Mouse (Mus musculus) kidney, postnatal 25 days (tissue): ENCODE results near the gene Pax1.

ENCODE experiments used
- DNase-seq, 2 experiments: peaks; one replicate each; pipeline ENCODE4 v3.0.0; 2021; ENCODE audit warnings: mixed read lengths in 2 of 2

Pax1 gene

DNA sequence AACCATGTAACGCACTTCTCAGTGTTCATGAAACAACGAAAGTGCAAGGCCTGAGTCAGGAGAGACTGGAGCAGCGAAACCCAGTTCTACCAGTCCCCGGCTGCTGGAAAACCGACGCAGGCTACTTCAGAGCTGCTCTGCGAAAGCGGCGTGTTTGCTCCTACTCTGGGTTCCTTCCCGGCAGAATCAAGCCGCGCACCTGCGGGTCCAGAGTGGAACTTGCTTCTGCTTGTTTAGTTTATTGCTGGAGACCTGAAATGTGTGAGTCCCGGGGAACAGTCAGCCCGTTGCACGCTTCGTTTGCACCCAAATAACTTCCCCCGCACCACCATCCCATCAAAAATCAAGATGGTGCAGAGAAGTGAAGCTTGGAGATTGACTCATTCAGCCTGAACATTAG, at the start of gene Pax1:
Gene Pax1, plus strand, starts transcription at position 345 of the 400 bp plus-strand sequence.
- DNase-seq = no peak

DNA sequence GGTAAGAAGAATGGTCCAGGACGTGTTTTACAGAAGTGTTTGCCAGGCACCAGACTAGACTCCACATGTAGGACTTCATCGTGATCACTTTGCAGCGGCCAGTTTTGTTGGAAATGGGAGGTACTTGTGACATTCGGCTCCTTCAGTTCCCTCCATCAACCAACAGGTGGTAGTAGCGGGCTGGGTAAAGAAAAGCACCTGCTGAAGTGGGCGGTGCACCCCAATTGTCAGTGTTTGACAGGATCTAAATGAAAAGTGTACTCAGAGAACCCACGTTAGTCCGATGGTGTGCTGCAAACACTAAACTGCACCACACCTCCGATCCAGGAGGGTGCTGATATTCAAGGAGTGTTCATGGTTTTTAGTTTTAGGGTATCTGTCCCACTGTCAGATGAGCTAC, 40.7 kb upstream of the Pax1 start:
- DNase-seq = peak in 1 of 2 experiments; percentile 43

DNA sequence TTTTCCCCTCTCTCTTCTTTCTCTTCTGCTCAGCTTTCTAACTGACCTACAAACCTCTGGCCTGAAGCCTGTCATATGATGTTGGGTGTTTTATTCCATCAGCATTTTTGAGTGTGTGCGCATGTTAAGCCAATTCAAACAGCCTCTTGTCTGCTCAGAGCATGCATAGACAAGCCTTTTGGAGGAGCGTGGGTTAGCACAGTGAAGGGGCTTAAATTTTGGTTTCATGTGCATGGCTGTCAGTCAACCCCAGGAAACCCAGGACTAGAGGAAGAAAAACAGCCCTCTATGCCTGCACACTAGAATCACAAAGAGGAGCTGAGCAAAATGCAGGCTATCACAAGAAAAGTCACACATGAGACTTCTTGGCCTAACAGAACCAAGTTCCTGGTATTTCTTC, 36.5 kb upstream of the Pax1 start:
- DNase-seq = no peak

DNA sequence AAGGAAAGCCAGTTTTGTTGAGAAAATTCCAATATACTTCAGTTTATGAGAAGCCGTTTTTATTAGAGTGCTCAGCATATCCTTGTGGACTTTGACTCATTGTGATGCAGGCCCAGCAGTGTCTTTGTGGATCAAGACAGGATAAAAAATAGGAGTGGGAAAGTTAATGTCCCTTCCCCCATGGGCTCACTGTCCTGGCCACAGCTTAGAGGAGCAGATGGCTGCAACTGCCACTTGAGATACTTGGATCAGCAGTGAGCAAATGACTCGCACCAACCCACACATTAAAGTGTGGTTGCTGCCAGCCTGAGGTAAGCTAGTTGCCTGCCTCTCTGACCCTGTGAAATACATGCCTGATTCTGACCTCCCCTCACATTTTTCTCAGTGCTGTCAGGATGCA, 29.0 kb upstream of the Pax1 start:
- no peak for DNase-seq

DNA sequence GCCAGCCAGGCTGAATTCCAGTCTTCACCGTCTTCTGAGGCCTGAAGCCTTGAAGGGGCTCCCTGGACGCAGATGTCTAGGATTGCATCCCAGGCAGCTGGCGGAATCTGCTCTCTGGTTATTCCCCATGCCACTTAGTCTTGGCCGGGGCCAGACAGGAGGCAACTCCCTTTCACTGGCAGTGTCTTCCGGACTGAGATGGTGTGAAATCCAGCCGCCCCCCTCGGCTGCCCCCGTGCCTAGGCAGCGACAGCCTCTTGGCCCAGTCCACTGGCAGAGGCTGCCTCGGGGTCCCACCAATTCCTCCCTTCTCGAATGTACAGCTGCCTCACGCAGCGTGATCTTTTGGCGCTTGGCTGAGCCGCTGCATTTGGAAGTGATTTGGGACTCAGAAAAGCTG, 23.0 kb upstream of the Pax1 start:
- DNase-seq = no peak

DNA sequence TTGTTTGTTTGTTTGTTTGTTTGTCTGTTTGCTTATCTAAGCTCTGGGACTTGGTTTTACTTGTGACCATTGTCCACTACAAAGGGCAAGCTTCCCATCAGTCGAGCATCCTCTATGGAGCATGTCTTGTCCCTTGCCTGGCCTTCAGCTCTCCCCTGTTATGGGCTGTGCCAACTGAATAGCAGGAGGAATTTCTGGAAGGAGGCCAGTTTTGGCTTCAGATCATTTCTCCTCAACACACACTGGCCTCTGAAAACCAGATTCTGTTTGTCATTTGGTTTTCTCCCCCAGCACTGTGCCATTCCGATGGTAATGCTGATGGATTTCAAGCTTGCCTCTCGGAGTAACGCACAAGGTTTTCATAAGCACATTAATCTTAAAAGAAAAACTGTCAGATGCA, 21.9 kb upstream of the Pax1 start:
- DNase-seq = no peak

DNA sequence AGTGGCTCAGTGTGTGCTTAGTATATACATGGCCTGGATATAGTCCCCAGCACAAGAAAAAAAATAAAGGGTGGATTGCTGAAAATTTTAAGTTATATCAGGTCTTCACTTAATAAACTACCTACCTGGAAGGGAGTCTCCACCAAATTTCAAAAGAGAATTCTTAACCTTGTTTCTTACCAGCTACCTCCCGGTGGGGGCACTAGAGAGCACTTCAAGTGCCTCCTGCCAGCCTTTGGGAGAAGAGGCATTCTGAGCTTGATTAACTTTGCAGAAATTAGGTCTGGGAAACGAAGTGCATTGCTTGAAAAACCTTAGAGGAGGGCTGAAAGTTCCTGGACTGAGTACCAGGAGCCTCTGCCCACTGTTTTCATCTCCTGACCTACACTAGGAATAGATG, 19.5 kb upstream of the Pax1 start:
- peak in 1 of 2 experiments; percentile 22 for DNase-seq

DNA sequence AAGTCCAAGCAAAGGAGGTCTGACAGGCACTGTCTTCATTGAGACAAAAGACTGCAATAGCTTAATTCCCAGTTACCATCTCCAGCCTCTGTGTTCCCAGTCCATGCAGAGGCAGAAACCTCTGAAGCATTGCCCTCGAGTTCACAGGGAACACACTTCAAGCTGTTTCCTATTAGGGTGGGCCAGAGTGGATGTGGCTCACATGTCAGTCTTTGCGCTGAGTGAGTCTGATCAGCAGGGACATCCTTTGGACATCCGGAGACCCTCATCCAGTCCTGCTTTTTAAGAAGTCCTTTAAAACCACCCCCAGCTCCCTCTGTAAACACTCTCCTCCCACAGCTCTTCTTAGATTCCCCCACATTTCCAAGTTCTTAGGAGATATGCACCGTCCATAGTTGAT, 2.0 kb upstream of the Pax1 start:
- no peak for DNase-seq

DNA sequence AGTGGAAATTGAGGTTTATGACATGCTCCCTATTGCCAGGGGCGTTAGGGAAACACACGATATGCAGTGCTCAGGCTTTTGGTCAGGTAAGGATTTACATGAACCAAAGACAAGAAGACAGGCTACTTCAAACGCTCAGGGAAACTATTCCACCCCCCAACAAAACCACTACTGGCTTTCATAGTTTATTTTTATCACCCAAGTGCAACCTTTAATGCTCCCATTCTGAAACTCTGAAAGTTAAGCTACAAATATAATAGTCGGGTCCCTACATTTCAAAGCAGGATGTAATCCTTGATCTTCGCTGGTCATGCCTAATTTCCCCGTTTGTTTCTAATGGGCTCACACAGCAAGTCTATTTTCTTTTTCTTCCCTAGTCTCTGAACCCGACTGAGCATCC, 1.3 kb upstream of the Pax1 start:
- DNase-seq = no peak

DNA sequence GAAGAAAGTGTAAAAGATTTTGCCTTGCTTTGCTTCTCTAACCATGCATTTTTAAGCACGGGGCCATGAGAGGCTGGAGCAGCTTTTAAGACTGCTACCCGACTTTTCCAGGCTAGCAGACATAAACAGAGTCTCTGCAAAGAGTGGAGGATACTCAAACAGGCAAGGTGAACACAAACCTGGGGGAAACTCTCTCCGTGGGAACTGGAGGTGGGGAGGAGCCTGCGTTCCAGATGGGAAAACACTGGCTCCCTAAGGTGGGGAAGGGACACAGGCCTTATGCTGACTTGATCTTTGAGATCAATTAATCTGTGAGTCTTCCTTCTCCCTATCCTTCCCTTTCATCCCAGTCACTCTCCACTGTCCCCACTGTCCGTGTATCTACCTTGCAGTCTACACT, 869 bp upstream of the Pax1 start:
- no peak for DNase-seq

DNA sequence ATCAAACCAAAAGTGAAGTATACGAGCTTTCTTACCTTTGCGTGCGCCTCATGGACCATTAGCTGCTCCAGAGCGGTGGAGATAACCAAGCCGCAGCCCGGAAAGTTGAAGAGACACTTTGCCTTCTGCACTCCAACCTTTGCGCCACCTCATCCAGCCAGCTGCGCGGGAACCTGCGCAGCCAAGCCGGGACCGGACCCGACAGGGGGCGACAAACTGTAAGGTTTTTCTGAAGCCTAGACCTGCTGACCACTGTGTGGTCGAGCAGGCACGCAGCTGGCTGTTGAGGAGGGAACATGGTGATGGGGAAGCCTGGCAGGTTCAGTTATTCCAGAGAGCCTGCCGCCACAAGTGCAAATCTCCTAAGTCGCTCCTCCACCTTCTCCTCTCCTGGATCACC, 591 bp downstream of the Pax1 start:
- peak in 1 of 2 experiments; percentile 40 for DNase-seq

DNA sequence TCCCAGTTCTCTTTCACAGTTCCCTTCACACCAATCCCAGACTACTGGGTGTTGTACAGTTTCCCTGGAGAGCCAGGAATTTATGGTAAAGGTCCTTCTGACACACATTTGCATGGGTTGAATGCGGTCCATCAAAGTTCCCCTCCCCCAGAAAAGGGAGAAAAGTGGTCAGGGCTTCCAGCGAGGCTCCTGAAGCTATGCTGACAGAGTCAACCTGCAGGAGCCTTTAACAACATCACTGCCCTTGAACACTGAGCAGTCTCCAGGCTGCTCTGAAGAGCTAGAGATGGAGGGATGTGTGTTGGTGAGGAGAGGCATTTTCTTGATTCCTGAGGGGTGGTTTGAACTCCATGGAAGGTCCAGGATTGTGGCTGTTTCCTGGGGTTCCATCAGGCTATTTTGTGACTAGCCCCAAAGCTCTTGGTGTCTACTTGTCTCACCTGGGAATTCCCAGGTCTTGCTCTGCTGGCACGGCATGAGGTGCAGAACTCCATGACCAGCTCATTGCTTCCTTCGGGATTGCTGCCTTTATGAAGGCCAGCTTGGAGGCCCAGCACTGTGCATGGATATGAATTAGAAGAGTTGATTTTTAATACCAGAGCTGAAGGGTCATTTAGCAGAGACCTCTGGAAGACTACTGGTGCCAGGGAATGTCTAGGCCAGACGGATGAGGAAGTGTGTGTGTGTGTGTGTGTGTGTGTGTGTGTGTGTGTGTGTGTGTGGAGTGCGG, 1.8 kb downstream of the Pax1 start:
- DNase-seq = no peak

DNA sequence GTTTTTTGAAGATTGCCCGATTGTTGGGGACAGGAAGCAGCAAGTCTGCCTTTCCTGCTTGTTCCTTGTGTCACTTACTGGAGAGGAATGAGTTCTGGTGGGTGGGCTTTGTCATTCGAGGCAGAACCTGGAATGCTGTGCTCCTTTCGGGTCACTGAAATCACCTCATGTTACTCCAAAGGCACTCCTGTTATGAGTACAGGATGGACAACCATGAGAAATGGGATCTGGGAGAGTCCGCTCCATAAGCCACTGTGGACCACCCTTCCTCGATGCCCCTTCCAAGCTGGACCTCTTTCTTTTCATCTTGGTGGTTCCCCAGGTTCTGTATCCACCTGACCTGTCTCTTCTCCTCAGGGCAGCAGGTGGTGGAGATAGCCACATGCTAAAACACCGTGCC, 2.5 kb downstream of the Pax1 start:
- no peak for DNase-seq

DNA sequence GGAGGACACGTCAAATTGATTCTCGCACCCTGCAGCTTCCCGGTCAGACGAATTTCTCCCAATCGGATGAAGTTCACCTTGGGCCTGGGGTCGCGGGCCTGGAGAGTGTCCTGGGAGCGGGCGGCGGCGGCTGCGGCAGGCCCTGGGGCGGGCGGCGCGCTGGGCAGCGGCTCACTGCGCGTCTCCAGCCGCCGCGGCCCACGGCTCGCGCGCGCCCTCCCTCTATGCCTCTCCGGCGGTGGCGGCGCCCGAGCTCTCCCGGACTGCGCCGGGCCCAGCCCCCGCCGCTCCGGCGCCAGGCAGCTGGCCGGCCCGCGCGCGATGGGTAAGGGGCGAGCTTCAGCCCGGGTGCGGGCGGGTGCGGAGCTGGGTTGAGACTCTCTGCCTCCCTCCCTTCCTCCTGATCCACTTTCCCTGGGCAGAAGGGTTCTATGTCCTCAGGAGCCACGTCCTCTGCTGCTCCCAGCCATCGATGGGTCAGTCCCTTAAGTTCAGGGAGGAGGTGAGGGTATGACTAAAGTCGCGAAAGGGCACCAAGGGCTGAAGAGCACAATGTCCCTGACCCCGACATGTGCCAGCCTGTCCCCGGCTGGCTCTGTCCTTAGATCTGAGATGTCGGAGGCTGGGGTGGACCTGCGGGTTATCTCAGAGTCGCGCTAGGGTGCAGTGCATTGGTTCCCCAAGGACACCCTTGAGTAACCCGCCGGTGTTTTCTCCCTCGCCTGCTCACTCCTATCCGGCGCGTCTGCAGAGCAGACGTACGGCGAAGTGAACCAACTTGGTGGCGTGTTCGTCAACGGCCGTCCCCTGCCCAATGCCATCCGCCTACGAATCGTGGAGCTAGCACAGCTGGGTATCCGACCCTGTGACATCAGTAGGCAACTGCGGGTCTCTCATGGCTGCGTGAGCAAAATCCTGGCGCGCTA, 3.5 kb downstream of the Pax1 start:
- no peak for DNase-seq

DNA sequence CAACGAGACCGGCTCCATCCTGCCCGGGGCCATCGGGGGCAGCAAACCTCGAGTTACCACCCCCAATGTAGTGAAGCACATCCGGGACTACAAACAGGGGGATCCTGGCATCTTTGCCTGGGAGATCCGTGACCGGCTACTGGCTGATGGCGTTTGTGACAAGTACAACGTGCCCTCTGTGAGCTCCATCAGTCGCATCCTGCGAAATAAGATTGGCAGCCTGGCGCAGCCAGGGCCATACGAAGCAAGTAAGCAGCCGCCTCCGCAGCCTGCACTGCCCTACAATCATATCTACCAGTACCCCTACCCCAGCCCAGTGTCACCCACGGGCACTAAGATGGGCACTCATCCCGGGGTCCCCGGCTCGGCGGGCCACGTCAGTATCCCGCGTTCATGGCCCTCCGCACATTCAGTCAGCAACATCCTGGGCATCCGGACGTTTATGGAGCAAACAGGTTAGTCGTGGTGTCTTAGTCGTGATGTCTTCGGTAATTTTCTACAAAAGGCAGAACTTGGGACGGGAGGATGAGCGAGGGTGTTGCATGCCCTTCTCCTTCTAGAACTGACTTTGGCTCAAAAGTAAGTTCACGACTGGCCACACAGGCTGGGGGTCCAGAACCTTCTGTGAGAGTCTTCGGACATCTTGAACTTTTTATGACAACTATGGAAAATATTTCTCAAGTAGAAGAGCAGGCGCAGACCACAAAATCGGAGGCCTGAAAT, 4.3 kb downstream of the Pax1 start:
- DNase-seq = no peak

DNA sequence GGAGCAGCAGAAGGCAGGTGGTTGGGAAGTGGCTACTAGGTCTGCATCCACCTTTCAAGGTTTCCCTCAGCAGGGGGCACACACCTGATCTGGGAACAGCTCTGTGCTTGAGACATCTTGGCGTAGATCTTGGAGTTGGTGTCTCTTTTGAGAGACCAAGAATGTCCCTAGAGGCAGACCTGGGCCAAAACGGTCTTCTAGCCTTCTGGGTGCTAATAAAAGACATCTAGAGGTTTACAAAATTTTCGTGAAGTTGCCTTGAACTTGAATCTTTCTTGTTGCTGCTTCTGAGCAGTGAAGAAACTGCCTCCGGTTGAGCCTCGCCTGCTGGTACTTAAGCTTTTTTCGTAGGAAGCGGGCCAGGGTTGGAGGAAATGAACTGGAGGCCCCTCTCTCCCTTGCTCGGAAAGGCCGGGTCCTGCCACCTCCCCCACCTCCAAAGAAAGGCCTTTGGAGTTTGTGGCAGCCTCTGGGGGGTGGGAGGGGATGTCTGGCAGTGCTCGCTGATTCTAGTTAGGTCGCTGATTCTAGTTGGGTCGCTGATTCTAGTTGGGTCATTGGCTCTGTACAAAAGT, 5.6 kb downstream of the Pax1 start:
- no peak for DNase-seq

DNA sequence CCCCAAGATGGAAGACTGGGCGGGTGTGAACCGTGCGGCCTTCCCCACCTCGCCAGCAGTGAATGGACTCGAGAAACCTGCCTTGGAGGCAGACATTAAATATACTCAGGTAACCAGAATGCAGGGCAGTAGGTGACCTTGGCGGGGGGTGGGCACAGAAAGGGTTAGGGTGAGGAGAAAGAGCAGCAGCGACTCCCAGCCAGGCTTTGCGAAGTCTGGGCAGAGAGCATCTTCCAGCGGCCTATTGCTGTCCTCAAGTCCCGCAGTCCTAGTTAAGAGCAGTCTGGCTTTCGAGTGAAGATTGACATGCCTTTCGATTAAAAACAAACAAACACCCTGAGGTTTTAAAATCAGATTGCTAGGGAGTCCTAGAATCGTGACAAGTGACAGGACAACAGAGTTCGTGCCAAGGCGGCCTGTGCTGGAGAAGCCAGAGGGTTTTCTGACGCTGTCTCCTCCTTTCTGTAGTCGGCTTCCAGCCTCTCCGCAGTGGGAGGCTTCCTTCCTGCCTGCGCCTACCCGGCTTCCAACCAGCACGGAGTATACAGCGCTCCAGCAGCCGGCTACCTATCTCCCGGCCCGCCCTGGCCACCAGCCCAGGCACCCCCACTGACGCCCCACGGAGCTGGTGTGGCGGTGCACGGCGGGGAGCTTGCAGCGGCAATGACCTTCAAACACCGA, 6.3 kb downstream of the Pax1 start:
- DNase-seq = no peak

DNA sequence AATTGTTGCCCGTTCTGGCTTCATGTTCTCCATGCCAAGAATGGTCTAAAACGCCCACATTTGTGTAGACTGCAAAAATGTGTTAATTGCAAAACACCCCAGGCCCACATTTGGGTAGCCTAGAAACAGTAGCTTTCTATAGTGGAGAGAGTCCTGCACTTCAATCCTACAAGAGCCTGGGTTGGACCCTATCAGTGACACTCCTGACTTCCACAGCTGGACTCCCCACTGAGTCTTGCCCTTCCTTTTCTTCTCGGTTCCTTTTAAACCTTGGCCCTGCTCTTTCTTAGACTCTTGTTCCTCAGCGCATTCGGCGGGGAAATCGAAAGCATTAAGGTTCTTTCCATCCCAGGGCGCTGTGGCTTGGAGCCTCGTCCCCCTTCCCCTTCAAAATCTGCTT, 7.8 kb downstream of the Pax1 start:
- DNase-seq = no peak

DNA sequence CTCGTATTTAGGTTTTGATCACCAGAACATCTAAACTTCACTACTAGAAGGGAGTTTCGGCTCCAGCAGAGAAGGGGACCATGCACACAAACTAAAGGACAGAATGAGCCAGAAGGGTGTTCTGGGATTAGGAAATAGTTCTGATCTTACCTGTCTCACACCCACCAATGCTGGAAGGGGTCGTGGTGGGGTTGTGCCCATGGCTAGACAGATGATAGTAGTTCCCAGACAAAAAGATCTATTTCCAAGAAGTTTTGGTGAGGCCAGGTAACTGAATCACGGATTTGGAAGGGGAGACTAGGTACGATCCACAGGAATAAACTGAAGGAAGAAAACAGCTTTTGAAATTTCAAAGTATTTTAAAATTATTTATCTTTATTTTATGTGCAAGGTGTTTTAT, 8.4 kb downstream of the Pax1 start:
- no peak for DNase-seq

DNA sequence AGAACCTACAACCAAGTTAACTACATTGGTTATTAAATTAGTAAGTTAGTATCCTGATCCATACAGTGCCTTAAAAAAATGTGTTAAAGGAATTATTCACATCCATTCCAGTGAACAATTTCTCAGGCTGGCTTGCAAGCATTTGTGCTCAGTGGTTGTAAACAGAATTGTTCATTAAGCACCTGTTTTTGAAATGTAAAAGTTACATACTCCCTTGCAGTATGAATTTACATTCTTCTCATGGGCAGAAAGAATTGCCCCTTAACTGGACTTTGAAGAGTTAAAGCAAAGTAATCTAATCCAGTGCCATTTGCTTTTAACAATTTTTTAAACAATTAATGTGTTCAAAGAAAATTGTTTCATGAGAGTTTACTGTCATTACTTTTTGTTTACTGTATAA, 9.6 kb downstream of the Pax1 start:
- no peak for DNase-seq

DNA sequence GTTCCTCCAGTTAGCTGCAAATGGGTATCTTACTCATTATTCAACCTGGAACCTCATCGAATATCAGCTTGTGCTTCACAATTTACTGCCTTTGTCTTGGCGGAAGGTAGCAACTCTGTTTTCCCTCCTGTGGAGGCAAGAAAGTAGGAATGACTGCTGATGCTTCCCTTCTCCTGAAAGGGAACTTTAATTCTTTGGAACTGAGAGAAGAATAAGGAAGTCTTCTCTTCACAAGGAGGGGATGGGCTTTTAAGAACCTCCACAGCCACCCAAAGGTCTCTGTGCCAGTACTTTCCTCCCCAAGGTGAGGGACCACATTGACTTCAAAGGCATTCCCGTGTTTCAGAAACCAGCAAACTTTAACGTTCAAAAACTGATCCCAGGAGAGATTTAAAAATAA, 10.1 kb downstream of the Pax1 start:
- DNase-seq = no peak

DNA sequence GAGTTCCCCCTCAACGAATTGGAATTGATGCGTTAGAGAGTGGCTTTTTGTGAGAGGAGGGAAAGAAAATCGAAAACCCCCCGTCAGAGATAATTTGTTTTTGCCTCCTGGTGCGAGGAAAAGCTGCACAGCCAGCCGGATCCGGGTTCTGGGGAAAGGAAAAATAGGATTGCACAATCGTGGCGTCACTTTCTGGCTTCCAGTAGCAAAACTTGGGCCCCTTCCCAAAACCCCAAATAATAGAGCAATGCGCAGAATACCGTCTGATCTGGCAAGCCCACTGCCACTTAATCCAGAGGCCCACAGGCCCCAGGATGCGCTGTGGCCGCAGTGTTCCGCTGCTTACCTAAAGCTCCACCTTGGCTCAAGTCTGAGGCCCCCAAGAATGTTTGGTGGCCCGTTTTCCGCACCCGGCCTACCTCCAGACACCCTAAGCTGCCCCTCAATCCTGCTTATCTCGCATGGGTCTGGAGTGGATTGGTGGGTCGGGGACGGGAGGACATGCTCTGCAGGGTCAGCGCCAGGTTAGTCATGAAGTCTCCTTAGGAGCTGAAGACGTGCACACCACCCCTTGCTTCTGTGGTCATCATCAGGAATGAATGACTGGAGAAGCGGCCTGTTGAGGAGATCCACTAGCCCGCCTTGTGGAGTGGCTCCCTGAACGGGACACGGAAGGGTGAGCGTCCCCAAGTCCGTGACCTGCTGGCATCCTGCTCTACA, 11.4 kb downstream of the Pax1 start:
- no peak for DNase-seq
